Mouse (Mus musculus): Measurements from ENCODE around the gene Coasy.

Gene Coasy

GRCm38 (mm10) chr11:101082208-101083082 lies at the start of gene Coasy:
TSS of gene Coasy (plus strand) at chr11:101082565.
- DNase-seq (ENCODE audit: inconsistent ontology term), result peak; percentile 95

DNA sequence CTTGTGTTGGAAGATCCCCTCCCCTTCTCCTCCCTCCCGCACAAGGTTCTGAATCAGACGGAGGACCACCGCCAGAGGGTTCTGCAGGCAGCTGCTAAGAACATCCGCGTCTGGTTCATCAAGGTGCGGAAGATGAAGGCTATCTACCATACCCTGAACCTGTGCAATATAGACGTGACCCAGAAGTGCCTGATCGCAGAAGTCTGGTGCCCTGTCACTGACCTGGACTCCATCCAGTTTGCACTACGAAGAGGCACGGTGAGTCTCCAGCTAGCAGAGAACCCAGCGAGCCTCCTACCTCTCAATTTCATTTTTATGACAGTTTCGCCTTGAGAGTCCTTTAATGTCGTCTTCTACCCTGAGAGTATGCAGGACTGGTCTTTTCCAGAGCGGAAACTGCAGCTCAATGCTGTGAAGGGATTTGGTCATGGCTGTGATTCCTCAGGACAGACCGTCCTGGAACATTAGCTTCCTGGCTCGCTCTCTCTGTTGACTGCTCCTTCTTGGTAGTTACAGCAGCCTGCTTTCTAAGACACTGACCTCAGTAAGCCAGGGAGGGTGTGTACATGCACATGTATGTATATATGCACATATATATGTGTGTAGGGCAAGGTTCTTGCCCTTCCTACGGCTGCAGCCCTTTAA lies 48.4 kb upstream of the Coasy start:
- no peak for DNase-seq (ENCODE audit: inconsistent ontology term)

- DNase-seq (ENCODE audit: inconsistent ontology term), result no peak
Measured at GRCm38 (mm10) chr11:101034614-101035327, 47.6 kb upstream of the Coasy start.

GRCm38 (mm10) chr11:101035328-101035695 lies 47.1 kb upstream of the Coasy start:
- no peak for DNase-seq (ENCODE audit: inconsistent ontology term)

- DNase-seq (ENCODE audit: inconsistent ontology term), result no peak
Measured at GRCm38 (mm10) chr11:101037795-101038194, 44.6 kb upstream of the Coasy start.

GRCm38 (mm10) chr11:101045826-101046225 lies 36.5 kb upstream of the Coasy start:
- DNase-seq (ENCODE audit: inconsistent ontology term), result no peak

DNA sequence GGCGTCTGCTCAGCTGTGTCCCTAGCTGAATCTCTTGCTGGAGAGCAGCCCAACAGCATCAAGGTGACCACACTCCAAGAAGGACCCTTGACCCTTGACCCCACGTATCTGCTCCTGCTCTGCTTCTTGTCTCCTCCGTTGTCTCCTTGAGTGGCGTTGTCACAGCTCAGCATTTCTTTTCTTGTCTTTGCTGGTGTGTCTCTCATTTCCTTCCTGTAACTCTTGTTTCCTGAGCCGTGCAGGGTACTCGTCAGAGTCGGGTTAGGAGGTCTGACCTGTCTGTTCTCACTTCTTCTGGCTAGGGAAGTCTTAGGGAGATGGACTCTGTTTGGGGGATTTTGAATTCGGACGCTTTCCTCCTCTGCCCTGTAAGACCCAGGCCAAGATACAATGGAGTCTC lies 35.9 kb upstream of the Coasy start:
- no peak for DNase-seq (ENCODE audit: inconsistent ontology term)

DNA sequence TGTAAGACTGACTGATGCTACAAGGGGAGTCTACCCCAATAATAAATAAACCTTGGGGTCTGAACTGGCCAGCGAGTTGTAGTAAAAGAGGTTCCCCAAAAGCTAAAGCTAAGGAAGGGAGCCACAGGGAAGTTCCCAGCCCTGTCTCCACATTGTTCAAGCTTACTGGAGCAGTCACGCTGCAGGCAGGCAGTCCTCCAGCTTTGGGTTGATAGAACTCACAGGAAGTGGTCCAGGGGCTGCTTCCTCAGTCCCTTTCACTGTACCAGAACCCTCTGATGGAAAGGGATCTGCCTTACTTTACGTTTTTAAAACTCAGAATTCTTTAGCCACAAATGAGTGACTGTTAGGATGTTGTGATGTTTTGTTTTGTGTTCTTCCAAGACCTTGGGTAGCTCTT lies 34.9 kb upstream of the Coasy start:
- no peak for DNase-seq (ENCODE audit: inconsistent ontology term)

DNA sequence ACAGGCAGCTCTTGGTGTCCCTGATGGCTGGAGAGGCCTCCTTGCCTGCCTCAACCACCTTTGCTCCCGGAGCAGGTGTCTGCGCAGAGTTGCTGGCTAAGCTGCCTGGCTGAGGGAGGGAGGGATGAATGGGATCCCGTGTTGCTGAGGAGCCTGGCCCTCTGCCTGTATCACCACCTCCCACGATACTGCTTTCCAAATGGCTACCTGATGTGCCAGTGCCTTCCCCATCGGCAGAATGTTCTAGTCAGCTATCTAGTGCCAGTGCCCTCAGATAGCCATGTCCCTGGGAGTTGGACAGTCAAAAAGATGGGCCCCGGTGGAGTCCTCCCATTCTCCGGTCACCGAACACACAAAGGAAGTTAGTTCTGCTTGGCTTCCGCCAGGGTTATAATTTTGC lies 32.0 kb upstream of the Coasy start:
- no peak for DNase-seq (ENCODE audit: inconsistent ontology term)

DNA sequence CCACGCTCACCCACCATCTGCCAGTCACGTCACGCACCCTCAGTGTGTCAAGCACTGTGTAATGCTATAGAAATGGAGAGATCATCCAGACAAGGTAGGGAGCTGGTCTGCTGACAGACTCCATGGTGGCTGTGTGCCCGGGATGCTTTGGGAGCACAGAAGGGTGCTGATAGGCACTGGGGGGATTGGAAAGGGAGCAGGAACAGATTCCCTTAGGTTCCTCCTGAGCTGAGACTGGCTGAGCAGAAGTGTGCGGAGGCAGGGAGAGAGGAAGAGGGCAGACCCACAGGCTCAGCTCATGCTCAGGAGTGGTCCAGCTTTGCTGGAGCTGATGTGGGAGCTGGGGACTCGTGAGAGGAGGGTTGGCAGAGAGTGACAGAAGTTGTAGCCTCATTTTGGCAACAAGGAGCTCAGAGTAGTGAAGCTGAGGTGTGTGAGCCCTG lies 31.3 kb upstream of the Coasy start:
- DNase-seq (ENCODE audit: inconsistent ontology term), result no peak

GRCm38 (mm10) chr11:101051617-101052016 lies 30.7 kb upstream of the Coasy start:
- DNase-seq (ENCODE audit: inconsistent ontology term), result no peak

GRCm38 (mm10) chr11:101052751-101053473 lies 29.5 kb upstream of the Coasy start:
- no peak for DNase-seq (ENCODE audit: inconsistent ontology term)

DNA sequence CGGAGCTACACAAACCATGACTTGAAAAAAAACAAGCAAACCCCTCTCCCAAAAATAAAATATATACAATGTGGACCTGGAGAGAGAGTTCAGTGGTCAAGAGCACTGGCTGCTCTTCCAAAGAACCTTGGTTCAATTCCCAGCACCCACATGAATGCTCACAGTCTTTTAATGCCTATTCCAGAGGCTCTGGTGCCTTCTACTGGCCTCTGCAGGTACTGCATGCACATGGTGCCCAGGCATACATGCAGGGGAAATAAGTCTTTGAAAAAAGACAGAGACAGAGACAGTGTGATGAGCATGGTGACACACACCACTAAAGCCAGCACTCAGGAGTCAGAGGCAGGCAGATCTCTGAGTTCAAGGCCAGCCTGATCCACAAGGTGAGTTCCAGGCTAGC lies 28.4 kb upstream of the Coasy start:
- no peak for DNase-seq (ENCODE audit: inconsistent ontology term)

DNA sequence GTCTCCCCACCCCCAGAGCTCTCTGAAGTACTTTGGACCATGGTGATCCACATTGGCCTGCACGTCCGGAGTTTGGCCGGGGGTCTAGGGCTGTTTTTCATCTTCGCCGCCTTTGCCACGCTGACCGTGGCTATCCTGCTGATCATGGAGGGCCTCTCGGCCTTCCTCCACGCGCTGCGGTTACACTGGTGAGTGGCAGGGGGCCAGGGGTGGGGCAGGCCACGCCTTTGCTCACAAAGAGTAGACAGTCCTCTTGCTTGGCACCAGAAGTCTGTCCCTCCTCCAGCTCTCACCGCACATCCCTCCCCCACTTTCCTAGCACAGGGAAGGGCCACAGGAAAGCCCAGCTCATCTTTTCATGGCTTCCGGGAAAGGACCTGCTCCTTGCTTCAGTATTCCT lies 26.9 kb upstream of the Coasy start:
- DNase-seq (ENCODE audit: inconsistent ontology term), result no peak

DNA sequence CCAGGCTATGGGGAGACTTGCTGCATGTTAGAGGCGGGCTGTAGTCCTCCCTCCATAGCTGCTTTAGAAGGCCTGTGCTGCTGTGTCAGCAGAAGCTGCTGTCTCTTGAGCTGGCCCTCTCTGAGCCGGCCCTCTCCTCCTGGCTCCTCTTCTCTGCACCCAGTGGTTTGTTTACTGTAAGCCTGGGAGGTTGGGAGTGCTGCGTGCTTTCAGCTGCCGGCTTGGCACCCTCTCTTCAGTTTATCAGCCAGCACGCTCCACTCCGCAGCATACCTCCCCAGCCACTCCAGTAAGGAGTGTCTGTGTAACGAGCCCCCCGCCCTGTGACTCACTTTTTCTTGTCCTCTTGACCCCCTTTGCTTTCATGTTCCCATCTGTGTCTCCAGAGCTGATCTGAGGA lies 25.5 kb upstream of the Coasy start:
- peak; percentile 81 for DNase-seq (ENCODE audit: inconsistent ontology term)

- DNase-seq (ENCODE audit: inconsistent ontology term), result peak; percentile 64
Measured at GRCm38 (mm10) chr11:101057860-101058259, 24.5 kb upstream of the Coasy start.

DNA sequence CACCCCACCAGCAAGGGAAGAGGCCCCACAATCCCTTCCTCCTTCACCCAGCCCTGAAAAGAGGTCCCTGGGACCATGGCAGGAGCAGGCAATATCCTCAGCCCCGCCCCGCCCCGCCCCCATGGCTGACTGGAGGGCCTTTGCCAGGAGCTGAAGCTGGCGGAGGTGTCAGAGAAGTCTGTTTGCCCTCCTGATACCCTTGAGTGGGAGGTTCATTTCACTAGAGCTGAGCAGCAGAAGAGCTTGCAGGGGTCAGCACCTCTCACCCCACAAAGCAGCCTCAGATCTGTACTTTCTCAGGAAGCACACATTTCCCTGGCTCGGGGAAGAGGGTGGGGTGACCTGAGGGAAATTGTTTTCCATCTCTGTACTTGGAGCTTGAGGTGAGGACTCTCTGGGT lies 23.6 kb upstream of the Coasy start:
- no peak for DNase-seq (ENCODE audit: inconsistent ontology term)

DNA sequence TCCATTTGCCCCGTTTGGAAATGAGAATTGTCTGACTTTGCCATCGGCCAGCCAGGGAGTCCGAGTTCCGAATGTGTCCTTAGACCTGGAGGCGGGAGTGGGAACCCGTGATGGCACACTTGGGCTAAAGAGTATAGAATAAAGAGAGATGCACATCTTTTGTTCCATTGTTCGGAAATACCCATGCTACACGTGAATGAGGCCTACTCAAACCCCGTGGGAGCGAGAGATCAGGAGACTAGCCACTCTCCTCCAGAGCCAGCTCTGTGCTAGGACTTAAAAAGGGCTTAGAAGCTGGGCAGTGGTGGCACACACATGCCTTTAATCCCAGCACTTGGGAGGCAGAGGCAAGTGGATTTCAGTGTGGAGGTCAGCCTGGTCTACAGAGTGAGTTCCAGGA lies 22.9 kb upstream of the Coasy start:
- no peak for DNase-seq (ENCODE audit: inconsistent ontology term)

DNA sequence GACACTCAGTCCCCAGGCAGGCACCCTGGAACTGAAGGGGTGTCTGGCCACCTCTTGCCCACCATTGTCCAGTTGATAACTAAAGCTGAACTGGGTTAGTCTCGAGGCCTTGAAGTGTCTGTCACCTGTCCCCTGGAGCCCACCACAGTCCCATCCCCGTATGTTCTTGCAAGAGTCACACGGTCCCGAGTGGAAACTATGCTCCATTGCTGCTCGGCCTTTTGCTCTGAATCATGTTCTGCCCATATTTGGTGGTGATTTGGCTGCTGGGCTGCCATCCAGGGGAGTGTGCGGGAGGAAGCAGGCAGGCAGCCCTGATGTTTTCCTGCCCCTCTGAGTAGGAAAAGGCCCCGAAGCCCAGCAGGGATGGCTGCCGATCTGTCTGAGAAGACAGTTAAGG lies 22.2 kb upstream of the Coasy start:
- DNase-seq (ENCODE audit: inconsistent ontology term), result peak; percentile 88

DNA sequence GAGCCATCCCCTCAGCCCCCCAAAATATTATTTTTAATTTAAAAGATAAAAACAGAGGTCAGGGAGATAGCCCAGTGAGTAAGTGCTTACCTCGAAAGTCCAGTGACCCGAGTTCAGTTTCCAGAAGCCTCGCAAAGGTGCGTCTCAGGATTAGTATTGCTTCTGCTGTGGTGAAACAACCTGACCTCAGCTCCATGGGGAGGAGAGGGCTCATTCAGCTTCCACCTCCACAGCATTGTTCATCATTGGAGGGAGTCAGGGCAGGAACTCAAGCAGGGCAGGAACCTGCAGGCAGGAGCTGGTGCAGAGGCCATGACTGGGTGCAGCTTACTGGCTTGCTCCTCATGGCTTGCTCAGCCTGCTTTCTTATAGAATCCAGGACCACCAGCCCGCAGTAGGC lies 21.3 kb upstream of the Coasy start:
- no peak for DNase-seq (ENCODE audit: inconsistent ontology term)

- peak; percentile 50 for DNase-seq (ENCODE audit: inconsistent ontology term)
Measured at GRCm38 (mm10) chr11:101062165-101062884, 20.0 kb upstream of the Coasy start.
